Mouse (Mus musculus): ENCODE results near the gene Gm3854. TPM values are rescaled to one million over a fixed set of nuclear protein-coding genes. Genes with fewer than 3 reads are reported as not detected.

Gene Gm3854
- polyA plus RNA-seq, 1 experiment from 2014 or later = 1.3 TPM

DNA sequence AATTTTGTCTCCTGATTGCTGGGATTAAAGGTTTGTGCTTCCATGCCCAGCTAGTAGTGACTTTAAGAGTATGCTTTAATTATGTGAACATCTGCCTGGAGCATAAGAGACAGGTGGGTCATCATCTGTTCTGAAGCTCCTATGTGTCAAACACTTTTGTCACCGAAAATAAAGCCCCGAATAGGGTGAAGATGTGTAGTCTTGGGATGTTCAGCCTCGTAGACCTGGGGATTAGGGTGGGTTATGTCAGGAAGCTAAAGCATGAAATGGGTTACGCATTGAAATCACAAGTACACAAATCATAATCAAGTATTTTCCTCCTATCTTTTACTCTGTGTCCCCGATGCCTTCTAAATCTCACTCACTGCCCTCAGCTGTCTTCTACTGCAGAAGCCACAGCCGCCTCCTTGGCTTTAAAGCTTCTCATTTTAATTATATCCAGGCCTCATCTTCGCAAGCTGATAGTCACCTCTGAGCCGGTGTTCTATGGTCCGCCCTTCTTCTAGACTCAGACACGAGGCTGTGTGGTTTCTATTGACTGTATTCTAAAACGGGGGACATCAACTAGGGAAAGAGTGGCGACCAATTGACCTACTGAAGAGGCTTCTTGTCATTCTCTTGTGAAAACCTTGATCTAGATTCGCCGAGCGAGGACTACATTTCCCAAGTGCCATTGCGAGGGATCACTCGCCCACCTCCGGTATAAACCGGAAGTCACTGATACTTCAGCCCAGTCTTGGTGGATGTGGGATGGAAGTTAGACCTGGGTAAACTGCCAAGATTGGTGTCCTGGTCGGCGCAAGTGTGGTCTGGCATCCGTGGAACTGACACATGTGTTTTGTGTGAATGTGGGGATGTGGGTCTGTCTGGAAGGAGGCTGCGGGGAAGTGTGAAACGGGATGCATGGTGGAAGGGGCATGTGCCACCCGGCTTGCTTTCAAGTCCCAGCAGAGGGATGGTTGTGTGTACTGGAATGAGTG lies 54.7 kb downstream of the Gm3854 start, which contains the start of gene Smim17:
Gene Smim17 (plus strand): TSS at position 720 of the 980 bp plus-strand sequence.
- no peaks in the 10 kb centered on the region for H3K27me3 ChIP-seq (replicated peaks; ENCODE audit: control insufficient read depth, insufficient read depth, low read length)
- peak within 1 kb of the TSS; percentile 60 for H3K9ac ChIP-seq (ENCODE audit: low read depth, low read length)
- H3K27ac ChIP-seq (replicated peaks; ENCODE audit: low read depth, low read length) = no peak within 1 kb of the TSS
- DNase-seq (ENCODE audit: low spot score) = peak; percentile 75
- WGBS = 24% methylated on average over 25 of the region's 25 CpGs
- H3K36me3 ChIP-seq (ENCODE audit: control insufficient read depth, insufficient read depth, low read length) = peaks cover 25% of the 10 kb centered on the region
- no peaks in the 10 kb centered on the region for H3K4me1 ChIP-seq (ENCODE audit: control insufficient read depth, insufficient read depth, low read length)
- H3K9me3 ChIP-seq (ENCODE audit: control insufficient read depth, low read length) = no peaks in the 10 kb centered on the region
- peak; percentile 76; the same call in 1 of the 2 replicates for ATAC-seq (ENCODE audit: low read depth)
- peak within 1 kb of the TSS; percentile 62 for H3K4me2 ChIP-seq (ENCODE audit: low read depth, low read length)
- H3K4me3 ChIP-seq (ENCODE audit: low read depth, low read length) = peak within 1 kb of the TSS; percentile 49

Other genes with a start within 250 kb of the Gm3854 start
- 10.2 and 11.9 TPM in 2 replicates for gene Zfp787, start 187.8 kb upstream of the Gm3854 start, polyA plus RNA-seq (2014; fragmentation: Nextera tagmentation; extraction: Ambion mirVana)
- 40.7 and 49.6 TPM in 2 replicates for gene Zfp444, start 171.5 kb upstream of the Gm3854 start, polyA plus RNA-seq (2014; fragmentation: Nextera tagmentation; extraction: Ambion mirVana)
- not detected in 2 replicates for gene Galp, start 146.7 kb upstream of the Gm3854 start, polyA plus RNA-seq (2014; fragmentation: Nextera tagmentation; extraction: Ambion mirVana)
- gene Zscan5b, start 121.5 kb upstream of the Gm3854 start, polyA plus RNA-seq (2014; fragmentation: Nextera tagmentation; extraction: Ambion mirVana) = not detected in 2 replicates
- gene Epp13, start 91.0 kb upstream of the Gm3854 start, polyA plus RNA-seq (2014; fragmentation: Nextera tagmentation; extraction: Ambion mirVana) = 0.26 TPM in 1 of 2 replicates, not detected in the other
- 10.4 and 11.9 TPM in 2 replicates for gene Zfp667, start 57.2 kb upstream of the Gm3854 start, polyA plus RNA-seq (2014; fragmentation: Nextera tagmentation; extraction: Ambion mirVana)
- 6.2 and 6.5 TPM in 2 replicates for gene Zfp583, start 12.5 kb upstream of the Gm3854 start, polyA plus RNA-seq (2014; fragmentation: Nextera tagmentation; extraction: Ambion mirVana)
- gene Zfp78, start 19.5 kb downstream of the Gm3854 start, polyA plus RNA-seq (2014; fragmentation: Nextera tagmentation; extraction: Ambion mirVana) = 2.9 and 3.2 TPM in 2 replicates
- gene Zfp28, start 39.5 kb downstream of the Gm3854 start, polyA plus RNA-seq (2014; fragmentation: Nextera tagmentation; extraction: Ambion mirVana) = 8.5 and 8.9 TPM in 2 replicates
- 0.12 and 0.18 TPM in 2 replicates for gene Smim17, start 55.0 kb downstream of the Gm3854 start, polyA plus RNA-seq (2014; fragmentation: Nextera tagmentation; extraction: Ambion mirVana)
- not detected in 2 replicates for gene Gm20715, start 66.5 kb downstream of the Gm3854 start, polyA plus RNA-seq (2014; fragmentation: Nextera tagmentation; extraction: Ambion mirVana)
- gene Olfr1344, start 94.9 kb downstream of the Gm3854 start, polyA plus RNA-seq (2014; fragmentation: Nextera tagmentation; extraction: Ambion mirVana) = not detected in 2 replicates
- 0.06 TPM in 1 of 2 replicates, not detected in the other for gene Olfr1336, start 112.4 kb downstream of the Gm3854 start, polyA plus RNA-seq (2014; fragmentation: Nextera tagmentation; extraction: Ambion mirVana)
- not detected in 2 replicates for gene Olfr1346, start 123.3 kb downstream of the Gm3854 start, polyA plus RNA-seq (2014; fragmentation: Nextera tagmentation; extraction: Ambion mirVana)
- gene Olfr5, start 143.2 kb downstream of the Gm3854 start, polyA plus RNA-seq (2014; fragmentation: Nextera tagmentation; extraction: Ambion mirVana) = not detected in 2 replicates
- gene Olfr1347, start 156.0 kb downstream of the Gm3854 start, polyA plus RNA-seq (2014; fragmentation: Nextera tagmentation; extraction: Ambion mirVana) = not detected in 2 replicates
- gene Olfr1348, start 165.0 kb downstream of the Gm3854 start, polyA plus RNA-seq (2014; fragmentation: Nextera tagmentation; extraction: Ambion mirVana) = not detected in 2 replicates
- not detected in 2 replicates for gene Olfr1349, start 179.2 kb downstream of the Gm3854 start, polyA plus RNA-seq (2014; fragmentation: Nextera tagmentation; extraction: Ambion mirVana)
- gene Olfr1350, start 221.1 kb downstream of the Gm3854 start, polyA plus RNA-seq (2014; fragmentation: Nextera tagmentation; extraction: Ambion mirVana) = 0.18 TPM in 1 of 2 replicates, not detected in the other

All from embryonic facial prominence, embryonic 14.5 days (tissue).